Mouse (Mus musculus) embryonic facial prominence, embryonic 11.5 days (tissue): ENCODE results near the gene Rere. TPM values are rescaled to one million over a fixed set of nuclear protein-coding genes. Genes with fewer than 3 reads are reported as not detected.
"Not testable (repeated sequence)": the region's sequence is repeated elsewhere in the genome, so short reads cannot be mapped to it uniquely, and the experiment has no call there.

Experiments used
- ATAC-seq: fragments of 200-750 bp; cut with Nextera tagmentation; replicated peaks from 2 replicates; pipeline ENCODE4 v1.8.0; 2017; ENCODE audit warnings: low read depth; ENCODE audit not compliant: insufficient number of reproducible peaks, low FRiP score, low TSS enrichment
- DNase-seq: peaks from one replicate; pipeline ENCODE4 v3.0.0-alpha.2; 2015; ENCODE audit warnings: low spot score
- H3K27ac ChIP-seq: fragments of 300-500 bp; sonication (generic); replicated peaks from 2 replicates; pipeline ENCODE4 v1.5.1; 2014; ENCODE audit warnings: mild to moderate bottlenecking, low read depth, low read length, control low read depth
- H3K27me3 ChIP-seq: fragments of 300-500 bp; sonication (generic); 2 replicates; pipeline ENCODE4 v1.6.1; 2014; ENCODE audit warnings: mild to moderate bottlenecking, low read length, moderate library complexity, mixed read lengths; ENCODE audit not compliant: control insufficient read depth, insufficient read depth
- H3K36me3 ChIP-seq: fragments of 300-500 bp; sonication (generic); replicated peaks from 2 replicates; pipeline ENCODE4 v1.6.1; 2014; ENCODE audit warnings: low read depth, mild to moderate bottlenecking, low read length, moderate library complexity, mixed read lengths; ENCODE audit not compliant: control insufficient read depth, insufficient read depth
- H3K4me1 ChIP-seq: fragments of 300-500 bp; sonication (generic); 2 replicates; pipeline ENCODE4 v1.6.1; 2014; ENCODE audit warnings: low read length, mixed read lengths; ENCODE audit not compliant: control insufficient read depth, insufficient read depth
- H3K4me2 ChIP-seq: fragments of 300-500 bp; sonication (generic); 2 replicates; pipeline ENCODE4 v1.6.1; 2014; ENCODE audit warnings: low read depth, mild to moderate bottlenecking, control low read depth, low read length, moderate library complexity
- H3K4me3 ChIP-seq: fragments of 300-500 bp; sonication (generic); 2 replicates; pipeline ENCODE4 v1.5.1; 2014; ENCODE audit warnings: low read depth, low read length, control low read depth
- H3K9ac ChIP-seq: fragments of 300-500 bp; sonication (generic); replicated peaks from 2 replicates; pipeline ENCODE4 v1.6.1; 2014; ENCODE audit warnings: mild to moderate bottlenecking, control low read depth, low read length
- H3K9me3 ChIP-seq: fragments of 300-500 bp; sonication (generic); replicated peaks from 2 replicates; pipeline ENCODE4 v1.6.1; 2016; ENCODE audit warnings: mild to moderate bottlenecking, low read length, inconsistent platforms, mixed read lengths; ENCODE audit not compliant: control insufficient read depth
- WGBS: fragments of 180-500 bp; shearing (Covaris S2); extraction: QIAGEN DNeasy Blood & Tissue Kit; methylation state at CpG from one replicate; pipeline ENCODE4 v1.1.7; 2014; 5-methylcytosine and 5-hydroxymethylcytosine counted together
- polyA plus RNA-seq: library from polyadenylated mRNA; unstranded; fragments of >200 nt; fragmentation: Nextera tagmentation; extraction: Ambion mirVana; gene quantifications from 2 replicates; pipeline ENCODE4 v1.2.1, GENCODE M21; 2014

Rere gene
- polyA plus RNA-seq, 1 experiment from 2014 or later, result 22.9 TPM

GRCm38 (mm10) chr4:150598686-150599085 is 317.2 kb downstream of the Rere start:
- Histone ChIP-seq H3K27ac (no peak overlapping the region), H3K4me3 (no peak overlapping the region), H3K9ac (no peak overlapping the region), H3K36me3 (no peaks in the 10 kb centered on the region), H3K4me2 (no peak overlapping the region), H3K27me3 (no peaks in the 10 kb centered on the region), H3K4me1 (0 out of 2 replicates have a peak, but pooled peaks cover 2% of the 10 kb centered on the region), H3K9me3 (no peaks in the 10 kb centered on the region)
- WGBS, result 82% methylated on average over 1 of the region's 1 CpGs
- ATAC-seq (no peak), DNase-seq (no peak)

DNA sequence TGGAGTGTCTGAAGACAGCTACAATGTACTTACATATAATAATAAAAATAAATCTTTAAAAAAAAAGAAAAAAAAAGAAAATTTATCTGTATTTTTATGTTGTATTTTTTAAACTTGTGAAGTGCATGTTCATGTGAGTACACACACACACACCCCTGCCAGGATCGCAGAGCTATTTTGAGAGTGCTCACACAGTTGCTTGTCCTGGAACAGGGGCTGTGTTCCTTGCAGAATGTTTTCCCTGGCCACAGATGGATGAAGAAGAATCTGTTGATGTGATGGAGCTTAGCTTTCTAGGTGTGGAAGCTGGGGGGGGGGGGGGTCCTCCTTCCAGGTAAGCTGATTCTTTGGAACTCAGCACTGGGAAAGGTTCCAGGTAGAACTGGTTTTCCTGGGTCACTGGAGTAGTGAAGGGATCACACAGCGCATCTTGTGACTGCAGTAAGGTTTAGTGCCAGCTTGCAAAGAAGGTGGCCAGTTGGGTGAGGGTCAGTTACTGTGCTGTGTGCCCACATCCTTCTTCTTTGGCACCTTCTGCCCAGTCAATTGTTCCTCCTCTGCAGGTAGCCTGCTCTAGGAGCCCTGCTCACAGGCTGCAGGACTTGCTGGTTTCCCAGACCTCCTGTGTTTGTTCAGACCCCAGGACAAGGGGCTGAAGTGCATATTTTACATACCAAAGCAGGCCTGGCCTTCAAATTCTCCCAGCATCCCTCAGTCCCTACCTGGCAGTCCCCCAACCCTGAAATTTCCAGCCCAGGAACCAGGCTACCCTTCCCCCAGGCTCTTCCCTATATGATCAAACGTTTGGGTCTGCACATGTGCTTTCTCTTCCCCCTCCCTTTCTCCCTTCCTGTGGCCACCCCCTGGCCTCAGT is 317.9 kb downstream of the Rere start:
- Histone ChIP-seq H3K9me3 (no peaks in the 10 kb centered on the region), H3K9ac (no peak overlapping the region; the same call in 1 of the 2 replicates), H3K4me1 (0 out of 2 replicates have a peak, but pooled peaks cover 2% of the 10 kb centered on the region), H3K27ac (peak overlapping the region; percentile 41), H3K36me3 (no peaks in the 10 kb centered on the region), H3K4me3 (no peak overlapping the region), H3K4me2 (no peak overlapping the region), H3K27me3 (no peaks in the 10 kb centered on the region)
- ATAC-seq (no peak), DNase-seq (no peak)
- 69% methylated on average over 3 of the region's 3 CpGs for WGBS

GRCm38 (mm10) chr4:150600503-150600902 is 319.1 kb downstream of the Rere start:
- not testable (repeated sequence) for H3K36me3 ChIP-seq, H3K4me3 ChIP-seq, H3K4me1 ChIP-seq, H3K9me3 ChIP-seq, ATAC-seq, H3K27me3 ChIP-seq, DNase-seq, H3K4me2 ChIP-seq, H3K9ac ChIP-seq, H3K27ac ChIP-seq
- 86% methylated on average over 2 of the region's 2 CpGs for WGBS

DNA sequence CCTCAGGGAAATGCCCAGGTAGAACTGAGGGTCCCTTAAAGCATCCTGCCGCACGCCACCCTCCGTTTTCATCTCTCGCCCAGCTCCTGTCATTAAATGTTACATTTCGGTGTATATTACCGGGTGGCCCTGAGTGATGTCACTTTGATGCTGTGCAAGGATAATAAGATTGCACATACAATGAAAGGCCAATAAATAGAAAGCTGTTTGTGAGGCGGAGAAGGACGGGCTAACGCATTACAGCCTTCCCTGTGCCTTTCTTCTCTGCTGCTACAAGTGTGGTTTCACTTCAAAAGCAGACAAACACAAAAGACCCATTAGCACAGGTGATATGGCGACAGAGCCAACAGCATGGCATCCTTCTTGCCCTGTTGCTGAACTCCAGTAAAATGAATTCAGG is 320.0 kb downstream of the Rere start:
- Histone ChIP-seq H3K4me2 (no peak overlapping the region), H3K9me3 (no peaks in the 10 kb centered on the region), H3K27ac (no peak overlapping the region), H3K9ac (no peak overlapping the region), H3K36me3 (no peaks in the 10 kb centered on the region), H3K27me3 (no peaks in the 10 kb centered on the region), H3K4me3 (no peak overlapping the region), H3K4me1 (0 out of 2 replicates have a peak, but pooled peaks cover 2% of the 10 kb centered on the region)
- WGBS, result 86% methylated on average over 10 of the region's 10 CpGs
- ATAC-seq (no peak), DNase-seq (no peak)

- no peaks in the 10 kb centered on the region for H3K36me3 ChIP-seq
- no peak overlapping the region for H3K27ac ChIP-seq
- H3K27me3 ChIP-seq, result no peaks in the 10 kb centered on the region
- ATAC-seq (no peak), DNase-seq (no peak)
- no peak overlapping the region for H3K9ac ChIP-seq
- 100% methylated on average over 1 of the region's 1 CpGs for whole genome bisulfite sequencing
- H3K9me3 ChIP-seq, result no peaks in the 10 kb centered on the region
- H3K4me1 ChIP-seq, result 0 out of 2 replicates have a peak, but pooled peaks cover 2% of the 10 kb centered on the region
- no peak overlapping the region for H3K4me3 ChIP-seq
- H3K4me2 ChIP-seq, result no peak overlapping the region
Measured at GRCm38 (mm10) chr4:150603366-150604061, 322.1 kb downstream of the Rere start.

GRCm38 (mm10) chr4:150605804-150606203 is 324.4 kb downstream of the Rere start:
- ATAC-seq, result no peak
- H3K4me1 ChIP-seq, result no peaks in the 10 kb centered on the region
- DNase-seq, result no peak
- H3K27me3 ChIP-seq, result no peaks in the 10 kb centered on the region
- H3K4me3 ChIP-seq, result no peak overlapping the region
- H3K9ac ChIP-seq, result no peak overlapping the region
- H3K27ac ChIP-seq, result no peak overlapping the region
- no peaks in the 10 kb centered on the region for H3K9me3 ChIP-seq
- 0 out of 2 replicates have a peak, but pooled peaks cover under 1% of the 10 kb centered on the region for H3K36me3 ChIP-seq
- WGBS, result 89% methylated on average over 3 of the region's 3 CpGs
- no peak overlapping the region for H3K4me2 ChIP-seq

GRCm38 (mm10) chr4:150606449-150607161 is 325.2 kb downstream of the Rere start:
- Histone ChIP-seq H3K4me3 (no peak overlapping the region), H3K9me3 (no peaks in the 10 kb centered on the region), H3K27me3 (no peaks in the 10 kb centered on the region), H3K4me1 (no peaks in the 10 kb centered on the region), H3K9ac (no peak overlapping the region), H3K27ac (no peak overlapping the region), H3K36me3 (0 out of 2 replicates have a peak, but pooled peaks cover 3% of the 10 kb centered on the region), H3K4me2 (no peak overlapping the region)
- ATAC-seq (peak; percentile 24; the same call in 1 of the 2 replicates), DNase-seq (no peak)
- WGBS, result 56% methylated on average over 3 of the region's 3 CpGs
